Mouse (Mus musculus) megakaryocyte, embryonic 14.5 days (primary cell): Measurements from ENCODE around the gene Axin1.

Experiments
- FLI1 ChIP-seq: IDR thresholded peaks from 2 replicates; pipeline ENCODE4 v1.6.1; 2012; ENCODE audit warnings: low read length, inconsistent platforms, mixed read lengths
- GATA1 ChIP-seq: IDR thresholded peaks from 3 replicates; pipeline ENCODE4 v1.6.1; 2012; ENCODE audit warnings: mixed read lengths, low read length, inconsistent platforms, borderline replicate concordance

DNA sequence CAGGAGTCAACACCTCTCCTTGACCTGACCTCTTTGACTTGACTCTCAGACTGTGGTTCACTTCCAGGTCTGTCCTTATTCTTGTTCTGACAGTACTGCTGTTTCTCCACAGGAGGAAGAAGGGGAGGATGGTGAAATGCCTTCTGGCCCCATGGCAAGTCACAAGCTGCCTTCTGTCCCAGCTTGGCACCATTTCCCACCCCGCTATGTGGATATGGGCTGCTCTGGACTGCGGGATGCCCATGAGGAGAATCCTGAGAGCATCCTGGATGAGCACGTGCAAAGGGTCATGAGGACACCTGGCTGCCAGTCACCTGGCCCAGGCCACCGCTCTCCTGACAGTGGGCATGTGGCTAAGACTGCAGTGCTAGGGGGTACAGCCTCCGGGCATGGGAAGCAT, 49.1 kb downstream of the Axin1 start:
- no peak for TF ChIP-seq GATA1
- TF ChIP-seq FLI1, result no peak
